Mouse (Mus musculus) midbrain, postnatal 0 days (tissue): ENCODE measurements around the gene Stard5. TPM values are rescaled to one million over a fixed set of nuclear protein-coding genes. Genes with fewer than 3 reads are reported as not detected.

Experiments used
- ATAC-seq: fragments of 200-750 bp; cut with Nextera tagmentation; 2 replicates; pipeline ENCODE4 v1.8.0; 2017; ENCODE audit warnings: moderate number of reproducible peaks, mild to moderate bottlenecking, moderate TSS enrichment, moderate library complexity; ENCODE audit not compliant: low FRiP score
- DNase-seq: peaks from one replicate; pipeline ENCODE4 v3.0.0-alpha.2; 2015; ENCODE audit warnings: low spot score
- H3K27ac ChIP-seq: fragments of 300-500 bp; sonication (generic); 2 replicates; pipeline ENCODE4 v1.5.1; 2014; ENCODE audit warnings: low read depth, mild to moderate bottlenecking, low read length, mixed read lengths
- H3K27me3 ChIP-seq: fragments of 300-500 bp; sonication (generic); 2 replicates; pipeline ENCODE4 v1.6.1; 2014; ENCODE audit warnings: low read length, control low read depth, mixed read lengths; ENCODE audit not compliant: insufficient read depth
- H3K36me3 ChIP-seq: fragments of 300-500 bp; sonication (generic); 2 replicates; pipeline ENCODE4 v1.6.1; 2014; ENCODE audit warnings: low read length, control low read depth, mixed read lengths; ENCODE audit not compliant: insufficient read depth
- H3K4me1 ChIP-seq: fragments of 300-500 bp; sonication (generic); 2 replicates; pipeline ENCODE4 v1.6.1; 2014; ENCODE audit warnings: mild to moderate bottlenecking, control low read depth, antibody characterized with exemption, low read length, mixed read lengths; ENCODE audit not compliant: insufficient read depth
- H3K4me2 ChIP-seq: fragments of 300-500 bp; sonication (generic); 2 replicates; pipeline ENCODE4 v1.6.1; 2014; ENCODE audit warnings: low read depth, mild to moderate bottlenecking, low read length, mixed read lengths; ENCODE audit not compliant: poor library complexity, severe bottlenecking
- H3K4me3 ChIP-seq: fragments of 300-500 bp; sonication (generic); 2 replicates; pipeline ENCODE4 v1.5.1; 2014; ENCODE audit warnings: low read depth, mild to moderate bottlenecking, low read length, moderate library complexity
- H3K9ac ChIP-seq: fragments of 300-500 bp; sonication (generic); replicated peaks from 2 replicates; pipeline ENCODE4 v1.6.1; 2014; ENCODE audit warnings: mild to moderate bottlenecking, low read length, moderate library complexity, mixed read lengths; ENCODE audit not compliant: poor library complexity, severe bottlenecking
- H3K9me3 ChIP-seq: fragments of 300-500 bp; sonication (generic); 2 replicates; pipeline ENCODE4 v1.6.1; 2016; ENCODE audit warnings: low read length, control low read depth
- CTCF ChIP-seq: IDR thresholded peaks from 2 replicates; pipeline ENCODE4 v1.5.1; 2016; ENCODE audit warnings: antibody characterized with exemption, mild to moderate bottlenecking
- WGBS: fragments of 180-500 bp; shearing (Covaris S2); extraction: QIAGEN DNeasy Blood & Tissue Kit; methylation state at CpG from one replicate; pipeline ENCODE4 v1.1.7; 2014; 5-methylcytosine and 5-hydroxymethylcytosine counted together
- polyA plus RNA-seq: library from polyadenylated mRNA; unstranded; fragments of >200 nt; fragmentation: Nextera tagmentation; extraction: Ambion mirVana; gene quantifications from 2 replicates; pipeline ENCODE4 v1.2.1, GENCODE M21; 2015
- total RNA-seq: library from RNA; depleted of rRNA; stranded (reverse); fragments of >200 nt; gene quantifications from 2 replicates; pipeline ENCODE4 v1.2.3, GENCODE M21; 2014; rRNA removed

Gene Stard5
- total RNA-seq (6.8 TPM in 2 replicates), polyA plus RNA-seq (4.3 and 5.5 TPM in 2 replicates)

DNA sequence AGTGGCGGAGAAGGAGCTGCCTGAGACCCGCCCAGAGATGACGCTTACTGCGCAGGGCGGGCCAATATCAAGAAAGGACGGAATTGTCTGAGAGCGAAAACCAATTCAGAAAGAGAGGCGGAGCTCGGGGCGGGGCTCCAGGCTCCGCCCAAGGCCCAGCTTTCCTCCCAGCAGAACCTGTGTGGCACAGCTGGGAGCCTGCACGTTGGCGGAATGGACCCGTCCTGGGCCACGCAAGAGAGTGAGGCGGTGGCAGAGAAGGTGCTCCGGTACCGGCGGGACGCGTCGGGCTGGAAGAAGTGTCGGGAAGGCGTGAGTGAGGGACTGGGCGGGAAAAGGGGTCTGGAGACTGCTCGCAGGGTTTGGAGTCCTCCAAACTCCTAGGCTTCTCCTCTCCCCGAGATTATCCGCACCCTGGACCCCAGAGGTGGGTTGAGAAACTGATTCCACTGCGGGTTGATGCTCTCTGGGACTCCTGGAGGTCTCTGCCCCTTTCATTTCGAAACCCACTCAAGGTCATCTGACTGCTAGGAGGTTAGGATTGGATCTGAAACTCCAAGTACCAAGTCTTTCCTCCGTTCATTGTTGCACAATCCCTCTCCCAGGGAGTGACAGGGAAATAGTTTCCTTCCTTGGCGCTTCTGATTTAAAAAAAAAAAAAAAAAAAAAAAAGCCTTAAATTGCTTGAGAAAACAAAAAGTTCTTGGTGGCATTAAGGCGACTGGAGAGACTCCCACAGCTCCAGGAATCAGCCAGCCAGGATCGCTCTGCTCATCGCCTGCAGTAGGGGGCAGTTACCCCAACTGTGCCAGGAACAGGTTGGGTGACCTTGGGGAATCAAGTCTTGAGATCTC, at the start of gene Stard5:
Gene Stard5, plus strand, starts transcription at position 132 of the 854 bp plus-strand sequence.
- 2% methylated on average over 35 of the region's 35 CpGs for WGBS
- H3K4me1 ChIP-seq = peaks cover 5% of the 10 kb centered on the region; the same call in 1 of the 2 replicates
- peak within 1 kb of the TSS; percentile 53 for H3K4me3 ChIP-seq
- peak within 1 kb of the TSS; percentile 58 for H3K4me2 ChIP-seq
- peak within 1 kb of the TSS; percentile 59 for H3K9ac ChIP-seq
- peak within 1 kb of the TSS; percentile 74 for H3K27ac ChIP-seq
- H3K27me3 ChIP-seq = no peaks in the 10 kb centered on the region
- peak; percentile 20; the same call in 1 of the 2 replicates for TF ChIP-seq CTCF
- peak; percentile 96 for DNase-seq
- no peaks in the 10 kb centered on the region for H3K36me3 ChIP-seq
- H3K9me3 ChIP-seq = no peaks in the 10 kb centered on the region
- peak; percentile 97 for ATAC-seq

DNA sequence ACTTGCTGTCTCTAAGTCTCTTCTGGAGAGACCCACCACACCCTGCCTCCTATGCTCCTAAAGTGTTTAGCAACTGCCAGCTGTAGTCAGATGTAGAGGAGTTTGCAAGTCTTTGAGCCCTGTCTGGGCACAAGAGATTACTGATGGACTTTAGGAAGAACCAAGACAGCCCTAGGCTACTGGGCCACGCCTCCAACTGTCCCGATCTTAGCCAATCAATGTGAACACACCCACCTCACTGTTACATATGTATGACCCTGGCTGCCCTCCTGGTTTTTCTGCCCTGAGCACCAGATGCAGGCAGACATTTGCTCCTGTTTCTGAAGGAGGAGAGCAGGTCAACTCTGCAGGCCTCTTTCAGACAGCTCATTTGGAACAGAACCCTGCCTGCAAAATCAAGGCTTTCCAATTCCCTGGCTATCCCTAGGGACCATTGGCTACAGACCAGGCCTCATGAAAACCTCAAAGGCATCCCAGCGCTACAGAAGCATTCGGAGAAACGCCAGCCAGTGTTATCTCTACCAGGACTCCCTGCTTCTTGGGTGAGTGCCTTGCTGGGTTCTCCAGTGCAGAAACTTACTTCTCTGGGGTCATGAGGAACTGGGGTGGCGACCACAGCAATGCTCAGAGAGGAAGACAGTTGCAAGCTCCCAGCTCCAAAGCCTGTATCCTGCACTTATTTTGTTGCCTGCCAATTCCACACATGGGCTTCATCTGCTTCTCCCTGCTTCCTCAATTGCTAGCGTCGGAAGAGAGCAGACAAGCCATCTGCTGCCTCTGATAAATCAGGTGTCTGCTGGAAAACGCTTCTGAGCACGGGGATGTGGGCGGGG, 46.9 kb upstream of the Stard5 start, which contains the start of gene Tmc3:
Gene Tmc3, plus strand, starts transcription at position 289 of the 833 bp plus-strand sequence.
- no peak within 1 kb of the TSS for H3K27ac ChIP-seq
- TF ChIP-seq CTCF = no peak
- H3K27me3 ChIP-seq = no peaks in the 10 kb centered on the region
- no peak within 1 kb of the TSS for H3K4me2 ChIP-seq
- 53% methylated on average over 11 of the region's 11 CpGs for WGBS
- no peak for ATAC-seq
- no peaks in the 10 kb centered on the region for H3K36me3 ChIP-seq
- no peak within 1 kb of the TSS for H3K4me3 ChIP-seq
- H3K9ac ChIP-seq = no peak within 1 kb of the TSS
- DNase-seq = peak; percentile 60
- no peaks in the 10 kb centered on the region for H3K9me3 ChIP-seq
- peaks cover 5% of the 10 kb centered on the region; the same call in 1 of the 2 replicates for H3K4me1 ChIP-seq

DNA sequence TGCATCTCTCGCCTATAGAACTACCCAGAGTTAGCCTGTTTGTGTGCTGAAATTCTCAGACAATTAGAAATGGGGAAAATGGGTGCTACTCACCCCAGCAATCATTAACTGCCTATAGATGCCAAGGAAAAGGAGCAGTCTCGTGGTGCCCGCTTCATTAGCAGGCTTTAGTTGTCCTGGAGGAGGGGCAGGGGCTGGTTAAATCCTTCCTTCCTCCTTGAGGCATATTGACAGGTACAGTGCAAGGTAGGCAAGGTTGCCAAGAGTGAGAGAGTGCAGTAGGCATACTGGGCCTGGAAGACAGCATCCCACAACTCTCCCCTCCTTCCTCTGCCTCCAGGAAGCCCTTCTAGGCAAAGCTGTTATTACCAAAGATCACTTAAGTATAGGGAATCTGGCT, 37.7 kb upstream of the Stard5 start:
- no peaks in the 10 kb centered on the region for H3K36me3 ChIP-seq
- H3K4me1 ChIP-seq = no peaks in the 10 kb centered on the region
- no peak for TF ChIP-seq CTCF
- no peaks in the 10 kb centered on the region for H3K27me3 ChIP-seq
- no peak for ATAC-seq
- DNase-seq = no peak
- H3K4me2 ChIP-seq = no peak overlapping the region
- H3K9me3 ChIP-seq = no peaks in the 10 kb centered on the region
- no peak overlapping the region for H3K27ac ChIP-seq
- H3K4me3 ChIP-seq = no peak overlapping the region
- H3K9ac ChIP-seq = no peak overlapping the region
- WGBS = 85% methylated on average over 3 of the region's 3 CpGs

DNA sequence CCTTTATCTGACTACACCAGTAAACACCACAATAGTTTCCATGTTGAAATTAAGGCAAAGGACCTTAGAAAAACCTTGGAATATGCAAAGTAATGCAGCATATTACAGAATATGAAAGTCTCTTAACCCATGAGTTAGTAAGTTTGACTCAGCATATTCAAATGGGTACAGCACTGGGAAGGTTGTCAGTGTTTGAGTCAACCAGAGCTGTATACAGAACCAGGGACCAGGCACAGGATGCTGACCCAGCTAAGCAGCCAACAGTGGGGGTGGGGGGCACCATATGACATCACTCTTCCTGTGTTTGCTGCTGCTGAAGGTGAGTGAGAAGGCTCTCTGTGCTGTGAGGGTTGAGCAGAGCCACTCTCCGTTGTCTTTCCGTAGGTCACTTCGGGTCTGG, 34.7 kb upstream of the Stard5 start:
- Histone ChIP-seq H3K4me1 (no peaks in the 10 kb centered on the region), H3K4me3 (no peak overlapping the region), H3K4me2 (no peak overlapping the region), H3K36me3 (no peaks in the 10 kb centered on the region), H3K27ac (no peak overlapping the region), H3K9me3 (no peaks in the 10 kb centered on the region), H3K27me3 (0 out of 2 replicates have a peak, but pooled peaks cover 3% of the 10 kb centered on the region), H3K9ac (no peak overlapping the region)
- no peak for TF ChIP-seq CTCF
- DNase-seq (no peak), ATAC-seq (no peak)
- 91% methylated on average over 3 of the region's 3 CpGs for whole genome bisulfite sequencing

DNA sequence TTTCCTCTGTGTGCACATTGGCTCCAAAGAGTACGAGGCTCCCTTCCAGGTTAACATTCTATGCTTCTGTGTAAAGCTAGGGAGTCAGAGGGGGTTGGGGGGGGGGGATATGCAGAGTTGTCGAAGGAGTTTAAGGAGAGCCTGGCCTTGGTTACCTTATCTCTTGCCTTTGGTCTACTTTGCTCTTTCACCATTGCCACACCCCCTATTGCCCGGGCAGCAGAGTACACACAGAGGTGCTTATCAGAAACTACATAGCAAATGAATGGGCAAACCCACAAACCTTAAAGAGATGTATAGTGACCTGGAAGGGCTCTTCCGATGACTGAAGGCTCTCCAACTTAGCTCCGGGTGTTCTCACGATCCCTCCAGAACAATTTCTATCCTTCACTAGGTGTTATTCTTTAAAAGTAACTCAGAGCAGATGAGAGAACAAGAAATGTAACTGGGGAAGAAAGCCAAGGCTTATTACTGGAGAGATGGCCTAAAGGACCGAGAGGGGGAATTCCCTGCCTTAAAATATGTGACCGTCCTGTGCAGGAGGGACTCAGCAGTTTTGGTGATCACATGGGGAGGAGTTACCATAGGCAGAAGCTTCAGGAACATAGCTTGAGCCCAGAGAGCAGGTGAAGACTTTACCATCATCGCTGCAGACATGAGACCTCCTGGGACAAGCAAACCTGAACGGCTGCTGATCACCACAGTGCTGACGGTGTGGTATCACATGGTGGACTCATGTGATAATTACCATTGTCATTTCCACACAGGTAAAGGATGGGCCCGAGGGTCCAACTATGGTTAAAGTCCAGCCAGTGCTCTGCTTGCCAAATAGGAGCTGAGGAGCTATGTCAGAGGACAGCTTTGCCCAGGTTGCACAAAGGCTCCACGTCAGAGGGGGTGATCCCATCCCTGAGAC, 32.5 kb upstream of the Stard5 start:
- Histone ChIP-seq H3K4me1 (no peaks in the 10 kb centered on the region), H3K4me3 (no peak overlapping the region), H3K27ac (no peak overlapping the region), H3K36me3 (no peaks in the 10 kb centered on the region), H3K9me3 (no peaks in the 10 kb centered on the region), H3K4me2 (no peak overlapping the region), H3K27me3 (0 out of 2 replicates have a peak, but pooled peaks cover 3% of the 10 kb centered on the region), H3K9ac (no peak overlapping the region)
- no peak for DNase-seq
- no peak for ATAC-seq
- TF ChIP-seq CTCF = no peak
- 88% methylated on average over 13 of the region's 13 CpGs for WGBS
